Mouse (Mus musculus) CH12.LX (cell line): ENCODE results near the gene Taok2.

ENCODE experiments used
- E2F4 ChIP-seq: IDR thresholded peaks from 2 replicates; pipeline ENCODE4 v1.6.1; 2011; ENCODE audit warnings: low read depth, low read length, improper control_type of control experiment; ENCODE audit not compliant: insufficient replicate concordance
- IRF4 ChIP-seq: IDR thresholded peaks from 2 replicates; pipeline ENCODE4 v1.6.1; 2014; ENCODE audit warnings: low read depth, mild to moderate bottlenecking, inconsistent platforms, low read length, improper control_type of control experiment
- MAFK ChIP-seq: IDR thresholded peaks from 2 replicates; pipeline ENCODE4 v1.6.1; 2011; ENCODE audit warnings: low read length, improper control_type of control experiment; ENCODE audit not compliant: insufficient replicate concordance
- MAX ChIP-seq: IDR thresholded peaks from 2 replicates; pipeline ENCODE4 v1.6.1; 2011; ENCODE audit warnings: low read length, improper control_type of control experiment
- POLR2A ChIP-seq: IDR thresholded peaks from 2 replicates; pipeline ENCODE4 v1.6.1; 2011; ENCODE audit warnings: low read depth, mild to moderate bottlenecking, improper control_type of control experiment, low read length
- POLR2AphosphoS2 ChIP-seq: IDR thresholded peaks from 2 replicates; pipeline ENCODE4 v1.6.1; 2011; ENCODE audit warnings: low read depth, low read length, improper control_type of control experiment
- RAD21 ChIP-seq: IDR thresholded peaks from 2 replicates; pipeline ENCODE4 v1.6.1; 2011; ENCODE audit warnings: low read depth, mild to moderate bottlenecking, low read length, improper control_type of control experiment, moderate library complexity
- SIN3A ChIP-seq: IDR thresholded peaks from 2 replicates; pipeline ENCODE4 v1.6.1; 2012; ENCODE audit warnings: low read length, improper control_type of control experiment, inconsistent platforms
- SMC3 ChIP-seq: IDR thresholded peaks from 2 replicates; pipeline ENCODE4 v1.6.1; 2011; ENCODE audit warnings: low read depth, low read length, improper control_type of control experiment
- ZC3H11A ChIP-seq: IDR thresholded peaks from 2 replicates; pipeline ENCODE4 v1.6.1; 2012; ENCODE audit warnings: low read depth, mild to moderate bottlenecking, inconsistent platforms, low read length, improper control_type of control experiment
- ZNF384 ChIP-seq: IDR thresholded peaks from 2 replicates; pipeline ENCODE4 v1.6.1; 2012; ENCODE audit warnings: low read depth, low read length, improper control_type of control experiment, inconsistent platforms

DNA sequence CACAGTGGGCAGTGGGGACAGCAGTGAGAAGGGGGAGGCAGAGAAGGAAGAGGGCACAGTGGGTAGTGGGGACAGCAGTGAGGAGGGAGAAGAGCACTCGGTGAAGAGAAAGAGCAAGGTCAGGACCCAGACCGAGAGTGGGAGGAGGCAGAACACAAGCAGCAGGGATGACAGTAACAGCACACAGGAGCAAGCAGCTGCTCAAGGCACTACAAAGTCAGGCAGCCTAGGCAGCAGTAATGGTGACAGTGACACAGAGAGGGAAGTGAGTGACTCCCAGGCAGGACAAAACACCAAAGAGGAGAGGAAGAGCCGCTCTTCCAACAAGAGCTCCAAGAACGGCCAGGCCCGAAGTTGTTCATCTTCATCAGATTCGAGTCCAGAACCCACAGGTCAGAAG lies 20.7 kb downstream of the Taok2 start:
- TF ChIP-seq E2F4, result no peak
- peak; percentile 12; the same call in 1 of the 2 replicates for TF ChIP-seq POLR2A
- TF ChIP-seq SIN3A, result no peak
- TF ChIP-seq ZC3H11A, result no peak
- TF ChIP-seq SMC3, result no peak
- no peak for TF ChIP-seq POLR2AphosphoS2
- no peak for TF ChIP-seq RAD21
- no peak for TF ChIP-seq MAFK
- TF ChIP-seq ZNF384, result no peak
- TF ChIP-seq MAX, result no peak
- TF ChIP-seq IRF4, result no peak
